Mouse (Mus musculus) MEL (cell line): ENCODE results near the gene Fbxw17. TPM values are rescaled to one million over a fixed set of nuclear protein-coding genes. Genes with fewer than 3 reads are reported as not detected.

Experiments used
- DNase-seq: peaks from one replicate; pipeline ENCODE4 v3.0.0; 2011; ENCODE audit warnings: low read depth, low spot score
- H3K27ac ChIP-seq: 2 replicates; pipeline ENCODE4 v1.5.1; 2012; ENCODE audit warnings: low read depth, mild to moderate bottlenecking, control low read depth, low read length, moderate library complexity; ENCODE audit not compliant: control insufficient read depth
- H3K27me3 ChIP-seq, 2 experiments: fragments of 150-350 bp in 1 of 2; sonication (generic) in 1 of 2; 2 replicates each; pipeline ENCODE4 v1.6.1; 2012; ENCODE audit warnings: low read length in 2 of 2, mild to moderate bottlenecking in 2 of 2, improper control_type of control experiment in 1 of 2, moderate library complexity in 1 of 2; ENCODE audit not compliant: insufficient read depth in 2 of 2, control insufficient read depth in 1 of 2
- H3K36me3 ChIP-seq, 2 experiments: 2 replicates each; pipeline ENCODE4 v1.6.1; 2012 to 2014; ENCODE audit warnings: low read length in 2 of 2, improper control_type of control experiment in 1 of 2, inconsistent platforms in 1 of 2, mild to moderate bottlenecking in 1 of 2; ENCODE audit not compliant: insufficient read depth in 2 of 2, control insufficient read depth in 1 of 2
- H3K4me1 ChIP-seq, 2 experiments: fragments of 150-350 bp in 1 of 2; sonication (generic) in 1 of 2; 2 replicates each; pipeline ENCODE4 v1.6.1; 2012; ENCODE audit warnings: low read length in 2 of 2, improper control_type of control experiment in 1 of 2, mild to moderate bottlenecking in 1 of 2; ENCODE audit not compliant: insufficient read depth in 2 of 2, control insufficient read depth in 1 of 2
- H3K4me3 ChIP-seq, 2 experiments: fragments of 150-350 bp in 1 of 2; sonication (generic) in 1 of 2; 2 replicates each; pipeline ENCODE4 v1.5.1; 2012; ENCODE audit warnings: low read depth in 2 of 2, low read length in 2 of 2, mild to moderate bottlenecking in 2 of 2, moderate library complexity in 2 of 2, control low read depth in 1 of 2, improper control_type of control experiment in 1 of 2; ENCODE audit not compliant: control insufficient read depth in 1 of 2, insufficient read depth in 1 of 2
- H3K79me2 ChIP-seq: 2 replicates; pipeline ENCODE4 v1.6.1; 2012; ENCODE audit warnings: mild to moderate bottlenecking, low read length, moderate library complexity; ENCODE audit not compliant: control insufficient read depth, poor library complexity, insufficient read depth
- H3K9ac ChIP-seq: 2 replicates; pipeline ENCODE4 v1.6.1; 2012; ENCODE audit warnings: low read depth, mild to moderate bottlenecking, control low read depth, low read length, moderate library complexity; ENCODE audit not compliant: control insufficient read depth, poor library complexity, severe bottlenecking
- H3K9me3 ChIP-seq: fragments of 150-350 bp; sonication (generic); replicated peaks from 2 replicates; pipeline ENCODE4 v1.6.1; 2012; ENCODE audit warnings: mild to moderate bottlenecking, low read length, improper control_type of control experiment, moderate library complexity; ENCODE audit not compliant: insufficient read depth
- BHLHE40 ChIP-seq: IDR thresholded peaks from 2 replicates; pipeline ENCODE4 v1.6.1; 2012; ENCODE audit warnings: low read depth, mild to moderate bottlenecking, inconsistent platforms, low read length, improper control_type of control experiment, borderline replicate concordance
- CHD2 ChIP-seq: IDR thresholded peaks from 2 replicates; pipeline ENCODE4 v1.6.1; 2011; ENCODE audit warnings: low read length, improper control_type of control experiment
- E2F4 ChIP-seq: IDR thresholded peaks from 2 replicates; pipeline ENCODE4 v1.6.1; 2011; ENCODE audit warnings: low read depth, low read length, improper control_type of control experiment, borderline replicate concordance
- ELF1 ChIP-seq: IDR thresholded peaks from 2 replicates; pipeline ENCODE4 v1.6.1; 2014; ENCODE audit warnings: low read depth, mild to moderate bottlenecking, inconsistent platforms, low read length, improper control_type of control experiment, moderate library complexity
- ETS1 ChIP-seq: IDR thresholded peaks from 2 replicates; pipeline ENCODE4 v1.6.1; 2012; ENCODE audit warnings: low read depth, mild to moderate bottlenecking, inconsistent platforms, low read length, improper control_type of control experiment, moderate library complexity
- GATA1 ChIP-seq: IDR thresholded peaks from 2 replicates; pipeline ENCODE4 v1.6.1; 2011; ENCODE audit warnings: low read depth, low read length, improper control_type of control experiment
- JUND ChIP-seq: IDR thresholded peaks from 2 replicates; pipeline ENCODE4 v1.6.1; 2011; ENCODE audit warnings: low read depth, mild to moderate bottlenecking, improper control_type of control experiment, low read length
- KAT2A ChIP-seq: conservative IDR thresholded peaks from 2 replicates; pipeline ENCODE4 v1.6.1; 2012; ENCODE audit warnings: low read depth, low read length, improper control_type of control experiment, inconsistent platforms
- MAFK ChIP-seq: IDR thresholded peaks from 2 replicates; pipeline ENCODE4 v1.6.1; 2011; ENCODE audit warnings: low read depth, mild to moderate bottlenecking, low read length, improper control_type of control experiment, borderline replicate concordance
- MAX ChIP-seq: IDR thresholded peaks from 2 replicates; pipeline ENCODE4 v1.6.1; 2011; ENCODE audit warnings: low read length, improper control_type of control experiment
- MAZ ChIP-seq: IDR thresholded peaks from 2 replicates; pipeline ENCODE4 v1.6.1; 2012; ENCODE audit warnings: low read depth, mild to moderate bottlenecking, inconsistent platforms, low read length, improper control_type of control experiment
- MEF2A ChIP-seq: IDR thresholded peaks from 2 replicates; pipeline ENCODE4 v1.6.1; 2014; ENCODE audit warnings: low read depth, mild to moderate bottlenecking, inconsistent platforms, low read length, improper control_type of control experiment; ENCODE audit not compliant: poor library complexity, insufficient replicate concordance, severe bottlenecking; ENCODE audit errors: extremely low read depth
- MYB ChIP-seq: IDR thresholded peaks from 2 replicates; pipeline ENCODE4 v1.6.1; 2011; ENCODE audit warnings: mild to moderate bottlenecking, low read depth, low read length, improper control_type of control experiment
- MYC ChIP-seq: IDR thresholded peaks from 2 replicates; pipeline ENCODE4 v1.6.1; 2011; ENCODE audit warnings: low read depth, mild to moderate bottlenecking, low read length, improper control_type of control experiment, moderate library complexity
- RAD21 ChIP-seq: IDR thresholded peaks from 2 replicates; pipeline ENCODE4 v1.6.1; 2011; ENCODE audit warnings: mild to moderate bottlenecking, low read depth, low read length, improper control_type of control experiment
- RCOR1 ChIP-seq: IDR thresholded peaks from 2 replicates; pipeline ENCODE4 v1.6.1; 2012; ENCODE audit warnings: low read depth, mild to moderate bottlenecking, inconsistent platforms, low read length, improper control_type of control experiment
- SIN3A ChIP-seq: IDR thresholded peaks from 2 replicates; pipeline ENCODE4 v1.6.1; 2012; ENCODE audit warnings: low read length, improper control_type of control experiment, inconsistent platforms
- SMC3 ChIP-seq: IDR thresholded peaks from 2 replicates; pipeline ENCODE4 v1.6.1; 2011; ENCODE audit warnings: low read depth, low read length, improper control_type of control experiment
- TAL1 ChIP-seq: IDR thresholded peaks from 2 replicates; pipeline ENCODE4 v1.6.1; 2012; ENCODE audit warnings: mild to moderate bottlenecking, inconsistent platforms, low read length, moderate library complexity, mixed read lengths
- TCF12 ChIP-seq: IDR thresholded peaks from 2 replicates; pipeline ENCODE4 v1.6.1; 2014; ENCODE audit warnings: low read depth, mild to moderate bottlenecking, inconsistent platforms, low read length, improper control_type of control experiment, moderate library complexity
- UBTF ChIP-seq: IDR thresholded peaks from 2 replicates; pipeline ENCODE4 v1.6.1; 2012; ENCODE audit warnings: low read depth, mild to moderate bottlenecking, inconsistent platforms, low read length, improper control_type of control experiment, moderate library complexity, borderline replicate concordance; ENCODE audit not compliant: insufficient read depth
- USF1 ChIP-seq: IDR thresholded peaks from 2 replicates; pipeline ENCODE4 v1.6.1; 2014; ENCODE audit warnings: low read depth, mild to moderate bottlenecking, inconsistent platforms, low read length, improper control_type of control experiment, moderate library complexity
- ZC3H11A ChIP-seq: IDR thresholded peaks from 2 replicates; pipeline ENCODE4 v1.6.1; 2012; ENCODE audit warnings: low read depth, mild to moderate bottlenecking, inconsistent platforms, low read length, improper control_type of control experiment
- ZNF384 ChIP-seq: IDR thresholded peaks from 2 replicates; pipeline ENCODE4 v1.6.1; 2012; ENCODE audit warnings: low read depth, mild to moderate bottlenecking, inconsistent platforms, low read length, improper control_type of control experiment
- polyA plus RNA-seq, 2 experiments: library from polyadenylated mRNA; stranded (reverse) in 1 of 2; unstranded in 1 of 2; fragments of >175 nt in 1 of 2; fragments of >200 nt in 1 of 2; gene quantifications; 2 replicates each; pipeline versions ENCODE4 v1.2.1 to v1.2.4; 2012; ENCODE audit warnings: low replicate concordance in 2 of 2, low read depth in 1 of 2; ENCODE audit not compliant: insufficient read length in 2 of 2, insufficient read depth in 1 of 2, missing spikeins in 1 of 2
- total RNA-seq: library from RNA; depleted of rRNA; stranded (reverse); fragments of 300-350 nt; gene quantifications from 2 replicates; pipeline ENCODE4 v1.2.3, GENCODE M21; 2012

Gene Fbxw17
- total and polyA plus RNA-seq, 3 experiments: not detected

- no peak overlapping the region for H3K27ac ChIP-seq
- H3K36me3 ChIP-seq: no peaks in the 10 kb centered on the region
- H3K79me2 ChIP-seq: no peaks in the 10 kb centered on the region
- H3K4me1 ChIP-seq: no peaks in the 10 kb centered on the region
- TF ChIP-seq ELF1 (no peak), RCOR1 (no peak), SIN3A (no peak), ETS1 (no peak), RAD21 (no peak), MAX (no peak), MAFK (no peak), TCF12 (no peak), KAT2A (no peak), MYB (no peak), USF1 (no peak), JUND (no peak), CHD2 (no peak), UBTF (no peak), ZC3H11A (no peak)
- H3K4me3 ChIP-seq: no peak overlapping the region
- no peaks in the 10 kb centered on the region for H3K9me3 ChIP-seq
- no peaks in the 10 kb centered on the region for H3K27me3 ChIP-seq
- DNase-seq: no peak
- H3K9ac ChIP-seq: no peak overlapping the region
These were observed 6.9 kb downstream of the Fbxw17 start for GRCm38 (mm10) chr13:50424517-50424916.

DNA sequence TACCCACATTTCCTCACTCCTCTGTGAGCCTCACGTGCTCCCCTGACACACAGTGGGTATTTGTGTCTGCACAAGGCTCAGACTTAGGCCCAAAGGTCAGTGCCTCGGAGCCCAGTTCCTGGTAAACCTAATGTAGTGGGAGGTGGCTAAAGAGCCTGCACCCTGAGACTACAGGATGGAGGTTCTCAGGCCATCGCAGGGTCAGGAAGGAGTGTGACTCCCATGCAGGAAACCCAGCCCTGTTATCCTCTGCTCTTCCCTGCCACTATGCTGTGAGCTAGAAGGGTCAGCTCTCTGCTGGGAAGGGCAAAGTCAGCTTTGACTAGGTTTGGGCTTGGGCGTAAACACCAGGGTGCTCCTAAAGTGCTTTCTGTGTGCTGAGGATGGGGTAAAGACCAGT lies 9.0 kb downstream of the Fbxw17 start:
- Histone ChIP-seq H3K4me1 (no peaks in the 10 kb centered on the region), H3K79me2 (no peaks in the 10 kb centered on the region), H3K9ac (no peak overlapping the region), H3K27ac (no peak overlapping the region), H3K27me3 (no peaks in the 10 kb centered on the region), H3K9me3 (no peaks in the 10 kb centered on the region), H3K36me3 (no peaks in the 10 kb centered on the region), H3K4me3 (no peak overlapping the region)
- TF ChIP-seq BHLHE40 (no peak), RCOR1 (no peak), E2F4 (no peak)
- DNase-seq: no peak

DNA sequence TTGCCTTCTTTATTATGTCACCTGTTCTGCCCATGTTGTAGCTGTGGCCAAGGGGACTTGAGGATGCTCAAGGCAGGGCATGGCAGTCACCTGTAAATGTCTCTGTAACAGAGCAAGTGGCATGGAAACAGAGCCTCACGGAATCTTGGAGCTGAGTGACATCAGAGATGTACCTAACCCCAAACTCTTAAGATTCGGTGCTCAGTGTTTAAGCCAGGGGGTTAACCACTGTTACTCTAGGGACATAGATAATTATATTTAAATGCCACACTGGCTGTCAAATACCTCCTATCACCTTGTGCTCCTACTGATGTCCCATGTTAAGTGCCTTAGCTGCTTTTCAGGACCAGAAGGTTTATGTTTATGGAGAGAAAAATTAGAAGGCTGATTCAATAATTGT lies 26.1 kb downstream of the Fbxw17 start, which contains the start of gene Gm47429:
TSS of gene Gm47429 (minus strand) at position 101 of the 400 bp plus-strand sequence.
- Histone ChIP-seq H3K4me3 (no peak within 1 kb of the TSS), H3K4me1 (no peaks in the 10 kb centered on the region), H3K36me3 (no peaks in the 10 kb centered on the region), H3K9me3 (no peaks in the 10 kb centered on the region), H3K27ac (no peak within 1 kb of the TSS), H3K27me3 (no peaks in the 10 kb centered on the region), H3K79me2 (no peaks in the 10 kb centered on the region), H3K9ac (no peak within 1 kb of the TSS)
- TF ChIP-seq MEF2A: no peak
- no peak for TF ChIP-seq USF1
- TF ChIP-seq JUND: no peak
- no peak for TF ChIP-seq ZC3H11A
- TF ChIP-seq ZNF384: no peak
- no peak for TF ChIP-seq ELF1
- TF ChIP-seq TCF12: no peak
- TF ChIP-seq MYC: no peak
- TF ChIP-seq MAZ: no peak
- no peak for TF ChIP-seq TAL1
- no peak for TF ChIP-seq ETS1
- TF ChIP-seq UBTF: no peak
- no peak for TF ChIP-seq GATA1
- TF ChIP-seq BHLHE40: no peak
- no peak for TF ChIP-seq SMC3
- TF ChIP-seq CHD2: no peak
- no peak for DNase-seq
